Mouse (Mus musculus) kidney, adult 2 months (tissue): ENCODE results near the gene Gm11733.

Experiments used
- CTCF ChIP-seq: fragments of 200-500 bp; conservative IDR thresholded peaks from 2 replicates; pipeline ENCODE4 v1.5.1; 2011; ENCODE audit warnings: low read depth, mild to moderate bottlenecking, control low read depth, low read length, moderate library complexity, mixed read lengths; ENCODE audit not compliant: insufficient read depth, insufficient read length
- POLR2A ChIP-seq: fragments of 200-500 bp; IDR thresholded peaks from one replicate; pipeline ENCODE4 v1.6.1; 2011; ENCODE audit warnings: low read depth, low read length, control low read depth

- TF ChIP-seq CTCF (no peak), POLR2A (no peak)
Measured at GRCm38 (mm10) chr11:117466911-117467310, 17.3 kb upstream of the Gm11733 start.
